Mouse (Mus musculus): ENCODE results near the gene Nfatc2ip. TPM values are rescaled to one million over a fixed set of nuclear protein-coding genes. Genes with fewer than 3 reads are reported as not detected.

The Nfatc2ip gene
- total RNA-seq, 2 experiments from 2014 or later: 8.4 to 10.4 TPM

Small RNA genes lying within 50 kb of the gene (microRNA-seq; reads per million reads assigned to microRNA genes)
- gene Mir7058: not detected

Other genes with a start within 250 kb of the Nfatc2ip start
- 100 to 1,000 TPM; 105 to 107 TPM for gene Xpo6, start 196.2 kb downstream of the Nfatc2ip start, total RNA-seq (2021)
- gene Sbk1, start 124.1 kb downstream of the Nfatc2ip start, total RNA-seq (2021): 100 to 1,000 TPM; 396 to 420 TPM
- gene Lat, start 27.2 kb downstream of the Nfatc2ip start, total RNA-seq (2021): 1 to 10 TPM; 1.5 to 2.1 TPM
- gene Spns1, start 19.3 kb downstream of the Nfatc2ip start, total RNA-seq (2021): 10 to 100 TPM; 82.4 to 83.9 TPM
- under 1 TPM; 0.16 to 0.32 TPM for gene Cd19, start 18.2 kb upstream of the Nfatc2ip start, total RNA-seq (2021)
- gene Rabep2, start 32.0 kb upstream of the Nfatc2ip start, total RNA-seq (2021): 10 to 100 TPM; 18.6 to 19.9 TPM
- gene Atp2a1, start 66.4 kb upstream of the Nfatc2ip start, total RNA-seq (2021): under 1 TPM in 1 of 2 experiments, not detected in 1; 0.12 TPM
- 10 to 100 TPM; 72.5 to 77.7 TPM for gene Sh2b1, start 78.7 kb upstream of the Nfatc2ip start, total RNA-seq (2021)
- gene Tufm, start 90.6 kb upstream of the Nfatc2ip start, total RNA-seq (2021): 10 to 100 TPM; 80.9 to 96.5 TPM
- gene Atxn2l, start 106.7 kb upstream of the Nfatc2ip start, total RNA-seq (2021): 100 to 1,000 TPM; 164 to 165 TPM
- gene Eif3c, start 169.7 kb upstream of the Nfatc2ip start, total RNA-seq (2021): 100 to 1,000 TPM; 212 to 226 TPM
- under 1 TPM; 0.30 to 0.58 TPM for gene Apobr, start 188.2 kb upstream of the Nfatc2ip start, total RNA-seq (2021)
- 10 to 100 TPM; 26.5 to 32.0 TPM for gene Cln3, start 189.1 kb upstream of the Nfatc2ip start, total RNA-seq (2021)
- not detected for gene Il27, start 198.2 kb upstream of the Nfatc2ip start, total RNA-seq (2021)
- 1 to 10 TPM; 6.6 to 7.0 TPM for gene Nupr1, start 234.1 kb upstream of the Nfatc2ip start, total RNA-seq (2021)